Mouse (Mus musculus) adrenal gland, adult (tissue): ENCODE results near the gene Zfp455.
"Not testable (repeated sequence)": the region's sequence is repeated elsewhere in the genome, so short reads cannot be mapped to it uniquely, and the experiment has no call there.

ENCODE experiments used
- DNase-seq, 2 experiments: peaks; one replicate each; pipeline ENCODE4 v3.0.0; 2022 to 2023; ENCODE audit warnings: low spot score in 1 of 2; ENCODE audit not compliant: inconsistent age in 2 of 2

Gene Zfp455

GRCm38 (mm10) chr13:67194340-67194894 lies at the start of gene Zfp455:
Gene Zfp455, plus strand, starts transcription at chr13:67194506.
- peak; percentile 69 to 94 for DNase-seq

GRCm38 (mm10) chr13:67166122-67166521 lies 28.2 kb upstream of the Zfp455 start:
- DNase-seq, result not testable (repeated sequence)

GRCm38 (mm10) chr13:67172991-67173722 lies 21.1 kb upstream of the Zfp455 start, which contains the start of gene Rsl1:
Gene Rsl1, plus strand, starts transcription at chr13:67173182.
- peak; percentile 83 to 96 for DNase-seq

- DNase-seq, result peak in 1 of 2 experiments; percentile 62
These were observed 20.6 kb upstream of the Zfp455 start for GRCm38 (mm10) chr13:67173723-67174055.

GRCm38 (mm10) chr13:67201656-67202055 lies 7.3 kb downstream of the Zfp455 start:
- no peak for DNase-seq

GRCm38 (mm10) chr13:67214015-67214607 lies 19.8 kb downstream of the Zfp455 start:
- DNase-seq, result peak in 1 of 2 experiments; percentile 25
